Mouse (Mus musculus) thymus, postnatal 4 days (tissue): Measurements from ENCODE around the gene Vmn2r79.
"Not testable (repeated sequence)": the region's sequence is repeated elsewhere in the genome, so short reads cannot be mapped to it uniquely, and the experiment has no call there.

Experiments
- DNase-seq: peaks from one replicate; pipeline ENCODE4 v3.0.0; 2021

The Vmn2r79 gene

DNA sequence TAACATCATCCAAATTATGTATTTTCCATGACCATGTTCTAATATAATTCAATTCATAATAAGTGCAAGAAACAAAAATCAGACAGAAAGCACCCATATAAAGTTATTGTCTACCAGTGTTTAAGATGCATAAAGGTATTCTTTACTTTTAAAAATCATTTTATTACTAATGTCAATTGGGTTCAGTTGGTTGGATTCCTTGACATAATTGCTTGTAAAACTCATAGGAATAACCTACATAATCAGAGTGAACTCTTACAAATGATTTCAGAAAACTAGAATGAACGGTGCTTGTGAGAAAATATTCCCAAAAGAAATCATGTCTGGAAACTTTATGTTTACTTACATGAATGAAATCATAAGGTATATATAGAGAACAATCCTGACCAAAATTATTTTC is at the start of gene Vmn2r79:
Vmn2r79 (plus strand) TSS at position 301 of the 400 bp plus-strand sequence.
- not testable (repeated sequence) for DNase-seq

DNA sequence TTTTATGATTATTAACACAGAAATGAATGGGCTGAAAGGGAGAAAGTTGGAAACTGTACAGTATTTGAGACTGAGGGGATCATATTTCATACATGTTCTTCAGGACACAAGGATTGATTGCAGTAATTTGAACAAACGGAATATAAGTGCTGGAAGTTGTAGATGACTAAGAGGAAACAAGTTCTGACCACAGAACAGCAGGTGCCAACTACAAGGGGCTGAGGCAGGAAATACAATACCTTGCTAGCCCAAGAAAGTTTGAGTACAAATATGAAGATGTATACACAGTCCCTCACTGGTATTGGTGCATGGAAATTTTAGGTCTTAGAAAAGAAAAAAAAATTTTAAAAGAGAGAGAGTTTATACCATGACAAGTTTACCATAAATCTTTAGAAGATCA is 1.2 kb upstream of the Vmn2r79 start:
- no peak for DNase-seq

DNA sequence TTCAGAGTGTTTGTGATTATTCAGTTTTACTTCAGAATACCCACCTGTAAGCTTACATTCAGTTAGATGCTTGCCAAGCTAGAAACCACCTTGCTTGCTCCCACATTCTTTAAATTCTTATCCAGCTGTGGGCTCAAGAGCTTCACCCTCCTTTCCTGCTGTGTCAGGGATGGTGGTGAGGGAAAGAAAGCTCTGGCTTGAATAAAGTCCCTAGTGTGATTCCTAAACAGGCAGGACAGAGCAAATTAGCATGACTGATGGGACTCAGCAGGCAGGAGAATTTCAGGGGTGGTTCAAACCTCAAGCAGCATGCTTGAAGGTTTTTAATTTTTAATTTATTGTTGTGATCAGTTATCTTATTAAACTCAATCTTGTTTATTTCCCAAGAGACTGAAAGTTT is 30.6 kb downstream of the Vmn2r79 start:
- not testable (repeated sequence) for DNase-seq

DNA sequence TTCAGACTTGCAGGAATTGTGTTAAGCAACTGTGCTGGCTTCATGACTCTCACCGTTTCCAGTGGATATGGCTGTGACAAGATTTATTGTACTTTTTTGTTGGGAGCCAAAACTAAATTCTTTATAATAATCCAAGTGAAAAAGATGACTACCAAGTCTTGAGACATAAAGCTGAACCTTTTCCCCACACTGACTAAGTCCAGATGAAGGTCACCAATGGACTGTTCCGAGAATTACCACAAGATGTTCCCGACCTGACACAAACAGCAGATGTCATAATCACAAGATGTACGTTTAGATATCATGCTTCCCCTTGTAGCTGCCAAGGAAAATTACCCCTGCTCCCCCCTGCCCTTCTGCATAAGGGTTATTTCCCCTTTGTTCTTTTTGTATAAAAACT is 67.7 kb downstream of the Vmn2r79 start:
- no peak for DNase-seq
